Mouse (Mus musculus) lung, postnatal 0 days (tissue): ENCODE measurements around the gene Mef2c. TPM values are rescaled to one million over a fixed set of nuclear protein-coding genes. Genes with fewer than 3 reads are reported as not detected.

Experiments used
- ATAC-seq: fragments of 200-750 bp; cut with Nextera tagmentation; 2 replicates; pipeline ENCODE4 v1.8.0; 2017; ENCODE audit warnings: moderate library complexity
- DNase-seq: peaks from one replicate; pipeline ENCODE4 v3.0.0-alpha.2; 2016; ENCODE audit warnings: low spot score
- H3K27ac ChIP-seq: fragments of 300-500 bp; sonication (generic); 2 replicates; pipeline ENCODE4 v1.5.1; 2014; ENCODE audit warnings: antibody characterized with exemption, mild to moderate bottlenecking, low read length, mixed read lengths
- H3K27me3 ChIP-seq: fragments of 300-500 bp; sonication (generic); replicated peaks from 2 replicates; pipeline ENCODE4 v1.6.1; 2014; ENCODE audit warnings: low read length, mixed read lengths; ENCODE audit not compliant: insufficient read depth
- H3K36me3 ChIP-seq: fragments of 300-500 bp; sonication (generic); 2 replicates; pipeline ENCODE4 v1.6.1; 2014; ENCODE audit warnings: low read length, mixed read lengths; ENCODE audit not compliant: insufficient read depth
- H3K4me1 ChIP-seq: fragments of 300-500 bp; sonication (generic); 2 replicates; pipeline ENCODE4 v1.6.1; 2014; ENCODE audit warnings: antibody characterized with exemption, low read depth, low read length, mixed read lengths; ENCODE audit not compliant: insufficient read depth
- H3K4me2 ChIP-seq: fragments of 300-500 bp; sonication (generic); replicated peaks from 2 replicates; pipeline ENCODE4 v1.6.1; 2014; ENCODE audit warnings: low read depth, mild to moderate bottlenecking, low read length, moderate library complexity, mixed read lengths
- H3K4me3 ChIP-seq: fragments of 300-500 bp; sonication (generic); 2 replicates; pipeline ENCODE4 v1.5.1; 2014; ENCODE audit warnings: low read depth, low read length
- H3K9ac ChIP-seq: fragments of 300-500 bp; sonication (generic); replicated peaks from 2 replicates; pipeline ENCODE4 v1.6.1; 2014; ENCODE audit warnings: low read depth, mild to moderate bottlenecking
- H3K9me3 ChIP-seq: fragments of 300-500 bp; sonication (generic); 2 replicates; pipeline ENCODE4 v1.6.1; 2016; ENCODE audit warnings: low read length, mixed read lengths
- CTCF ChIP-seq: IDR thresholded peaks from 2 replicates; pipeline ENCODE4 v1.5.1; 2016; ENCODE audit warnings: antibody characterized with exemption, mild to moderate bottlenecking
- EP300 ChIP-seq: IDR thresholded peaks from 2 replicates; pipeline ENCODE4 v1.6.1; 2016; ENCODE audit warnings: antibody characterized with exemption, mild to moderate bottlenecking, control low read depth
- WGBS: fragments of 180-500 bp; shearing (Covaris S2); extraction: QIAGEN DNeasy Blood & Tissue Kit; methylation state at CpG from one replicate; pipeline ENCODE4 v1.1.7; 2014; 5-methylcytosine and 5-hydroxymethylcytosine counted together
- polyA plus RNA-seq: library from polyadenylated mRNA; unstranded; fragments of >200 nt; fragmentation: Nextera tagmentation; extraction: Ambion mirVana; gene quantifications from 2 replicates; pipeline ENCODE4 v1.2.1, GENCODE M21; 2015

The Mef2c gene
- polyA plus RNA-seq, 1 experiment from 2014 or later, result 35.3 TPM

DNA sequence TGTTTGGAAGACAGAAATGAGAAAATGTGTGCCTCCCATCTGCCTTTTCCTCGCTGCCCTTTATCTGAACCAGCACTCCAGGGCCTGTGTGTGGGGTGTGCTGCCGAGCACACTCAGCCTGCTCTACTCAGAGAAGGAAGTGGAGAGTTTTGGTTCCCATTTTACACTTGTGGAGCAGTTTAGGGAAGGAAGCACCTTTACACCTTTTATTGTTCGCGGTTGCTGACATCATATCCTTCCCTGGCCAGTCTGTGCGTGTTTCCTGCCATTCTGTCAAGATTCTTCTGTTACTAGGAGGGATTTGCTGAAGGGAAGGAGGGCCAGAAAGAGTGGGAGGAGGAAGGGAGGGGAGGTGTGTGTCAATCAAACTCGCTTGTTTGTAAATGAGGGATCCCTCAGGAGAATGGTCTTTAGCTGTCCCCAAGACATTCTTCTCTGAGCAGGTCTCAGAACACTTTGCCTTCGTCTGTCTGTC lies 68.2 kb downstream of the Mef2c start:
- 24% methylated on average over 7 of the region's 7 CpGs for WGBS

DNA sequence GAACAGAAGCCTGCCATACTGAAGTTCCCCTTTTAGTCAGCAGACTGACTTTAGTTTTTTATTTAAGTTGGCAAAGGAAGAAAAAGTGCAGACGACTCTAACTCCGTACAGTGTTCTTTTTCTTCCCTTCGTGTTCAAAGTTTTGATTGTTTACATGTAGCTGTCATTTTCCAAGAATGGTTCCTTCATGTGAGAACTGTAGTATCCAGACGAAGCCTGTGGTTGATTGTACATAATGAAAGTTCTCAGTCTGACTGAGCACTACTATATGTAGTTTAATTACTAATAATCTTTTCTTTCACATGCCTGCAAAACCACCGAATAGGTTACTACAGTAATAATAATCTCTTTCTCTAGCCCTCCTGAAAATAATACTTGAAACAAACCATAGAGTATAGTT lies 68.6 kb downstream of the Mef2c start:
- H3K4me3 ChIP-seq, result no peak overlapping the region
- peak overlapping the region; percentile 54 for H3K27ac ChIP-seq
- TF ChIP-seq CTCF, result no peak
- TF ChIP-seq EP300, result no peak
- WGBS, result 28% methylated on average over 5 of the region's 5 CpGs
- ATAC-seq (peak; percentile 46), DNase-seq (no peak)
- H3K4me1 ChIP-seq, result peaks cover 4% of the 10 kb centered on the region; the same call in 1 of the 2 replicates
- peak overlapping the region; percentile 23; the same call in 1 of the 2 replicates for H3K4me2 ChIP-seq
- no peak overlapping the region for H3K9ac ChIP-seq
- H3K27me3 ChIP-seq, result no peaks in the 10 kb centered on the region
- H3K36me3 ChIP-seq, result no peaks in the 10 kb centered on the region
- no peaks in the 10 kb centered on the region for H3K9me3 ChIP-seq

More for the DNA sequence above, 68.2 kb downstream of the Mef2c start:
- no peak overlapping the region for H3K4me3 ChIP-seq
- no peaks in the 10 kb centered on the region for H3K27me3 ChIP-seq
- H3K9ac ChIP-seq, result no peak overlapping the region
- peak; percentile 94 for ATAC-seq
- peak overlapping the region; percentile 23; the same call in 1 of the 2 replicates for H3K4me2 ChIP-seq
- peak; percentile 87 for DNase-seq
- H3K27ac ChIP-seq, result peak overlapping the region; percentile 54
- no peaks in the 10 kb centered on the region for H3K36me3 ChIP-seq
- H3K4me1 ChIP-seq, result peaks cover 4% of the 10 kb centered on the region; the same call in 1 of the 2 replicates
- no peaks in the 10 kb centered on the region for H3K9me3 ChIP-seq
- TF ChIP-seq EP300, result peak; percentile 94
- no peak for TF ChIP-seq CTCF

DNA sequence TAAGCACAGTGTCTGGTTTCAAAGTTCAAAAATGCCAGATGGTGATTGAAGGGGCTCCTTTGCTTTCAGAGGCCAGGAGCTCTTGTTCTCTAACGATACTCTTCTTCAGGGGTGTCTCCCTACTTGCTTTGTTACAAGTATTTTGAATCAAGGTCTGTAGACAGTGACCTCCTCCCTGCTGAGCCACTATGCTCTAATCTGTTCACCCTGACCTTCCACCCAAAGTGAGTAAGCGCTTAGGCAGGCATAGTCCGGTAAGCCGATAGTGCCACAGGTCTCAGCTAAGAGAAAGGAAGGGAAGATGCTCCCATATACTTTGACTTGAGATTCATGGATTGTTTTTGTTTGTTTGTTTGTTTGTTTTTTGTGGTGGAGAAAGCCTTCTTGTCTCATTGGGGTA lies 69.5 kb downstream of the Mef2c start:
- Histone ChIP-seq H3K4me3 (no peak overlapping the region), H3K9me3 (no peaks in the 10 kb centered on the region), H3K9ac (no peak overlapping the region), H3K27ac (peak overlapping the region; percentile 51), H3K36me3 (no peaks in the 10 kb centered on the region), H3K27me3 (no peaks in the 10 kb centered on the region), H3K4me1 (peaks cover 4% of the 10 kb centered on the region; the same call in 1 of the 2 replicates), H3K4me2 (no peak overlapping the region)
- ATAC-seq (no peak), DNase-seq (no peak)
- 60% methylated on average over 4 of the region's 4 CpGs for WGBS
- no peak for TF ChIP-seq EP300
- TF ChIP-seq CTCF, result no peak

DNA sequence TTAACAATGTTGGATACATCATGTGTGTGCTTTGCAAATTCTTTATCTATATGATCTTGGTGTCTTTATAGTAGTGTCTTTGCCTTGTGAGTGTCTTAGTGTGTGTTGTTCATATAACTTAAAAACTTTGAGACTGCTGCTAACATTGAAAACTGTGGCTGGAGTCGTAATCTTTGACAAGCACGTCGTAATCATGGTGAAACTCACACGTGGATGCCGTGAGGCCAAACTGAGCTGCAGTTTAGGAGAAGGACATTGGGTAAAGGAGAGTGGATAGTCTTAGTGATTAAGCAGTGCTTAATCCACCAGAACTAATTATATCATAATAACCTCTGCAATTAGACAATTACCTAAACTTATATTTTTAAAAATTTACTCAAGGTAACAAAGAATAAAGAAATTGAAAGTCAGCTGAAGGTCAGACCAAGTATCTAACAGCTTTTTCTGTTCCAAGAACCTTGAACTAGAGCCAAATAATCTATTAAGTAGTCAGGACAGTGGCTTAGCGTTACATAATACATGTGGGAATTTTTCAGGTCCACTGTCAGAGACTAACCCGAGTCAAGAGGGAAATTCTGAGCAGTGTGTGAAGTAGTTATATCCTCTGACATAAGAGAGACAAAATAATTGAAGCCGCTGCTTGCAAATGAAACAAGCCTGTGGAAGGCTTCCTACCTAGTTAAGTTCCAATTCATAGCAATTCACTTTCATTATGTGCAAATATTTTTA lies 70.2 kb downstream of the Mef2c start:
- Histone ChIP-seq H3K9me3 (no peaks in the 10 kb centered on the region), H3K4me1 (peaks cover 4% of the 10 kb centered on the region; the same call in 1 of the 2 replicates), H3K27me3 (no peaks in the 10 kb centered on the region), H3K4me2 (no peak overlapping the region), H3K36me3 (no peaks in the 10 kb centered on the region), H3K27ac (peak overlapping the region; percentile 51), H3K9ac (no peak overlapping the region), H3K4me3 (no peak overlapping the region)
- ATAC-seq (no peak), DNase-seq (peak; percentile 30)
- 41% methylated on average over 8 of the region's 8 CpGs for WGBS
- TF ChIP-seq CTCF (no peak), EP300 (no peak)

DNA sequence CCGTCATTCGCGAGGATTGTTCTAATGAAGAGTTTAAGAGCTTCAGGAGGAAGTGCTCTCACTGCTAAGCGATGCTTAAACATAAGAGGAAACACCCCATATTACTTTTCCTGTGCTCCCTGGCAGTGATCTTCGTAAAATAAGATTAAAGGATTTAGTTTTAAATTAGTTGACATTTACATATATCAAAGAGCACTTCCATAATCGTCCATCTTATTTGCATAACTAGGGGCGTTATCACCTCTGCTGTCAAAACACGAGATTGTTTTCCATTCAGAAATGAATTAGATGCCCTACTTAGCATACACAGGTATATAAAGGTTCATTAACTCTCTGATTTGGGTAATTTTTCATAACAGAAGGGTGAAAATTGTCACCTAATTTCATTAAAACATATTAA lies 71.0 kb downstream of the Mef2c start:
- peaks cover 4% of the 10 kb centered on the region for H3K4me1 ChIP-seq
- DNase-seq (peak; percentile 21), ATAC-seq (no peak)
- TF ChIP-seq CTCF (no peak), EP300 (no peak)
- no peak overlapping the region for H3K4me3 ChIP-seq
- no peaks in the 10 kb centered on the region for H3K9me3 ChIP-seq
- H3K27ac ChIP-seq, result no peak overlapping the region
- no peak overlapping the region for H3K9ac ChIP-seq
- H3K4me2 ChIP-seq, result no peak overlapping the region; the same call in 1 of the 2 replicates
- no peaks in the 10 kb centered on the region for H3K27me3 ChIP-seq
- no peaks in the 10 kb centered on the region for H3K36me3 ChIP-seq
- 52% methylated on average over 8 of the region's 8 CpGs for WGBS

DNA sequence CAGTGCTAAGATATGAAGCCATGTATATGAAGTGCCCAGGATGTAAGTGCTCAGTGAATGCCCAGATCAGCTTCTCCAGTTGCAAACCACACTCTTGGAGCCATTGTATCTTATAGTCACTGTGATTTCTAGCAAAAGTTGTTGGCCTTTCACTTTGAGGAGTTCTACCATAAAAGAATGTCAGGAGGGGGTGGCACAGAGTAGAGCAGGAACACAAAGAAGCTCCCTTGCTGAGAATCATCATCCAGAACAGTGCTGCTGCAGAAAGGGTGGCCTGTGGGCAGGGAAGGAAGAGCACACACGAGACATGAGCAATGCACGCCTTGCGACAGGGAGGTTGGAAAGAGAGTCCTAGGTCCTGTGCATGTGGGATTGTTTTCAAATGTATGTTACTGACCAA lies 75.6 kb downstream of the Mef2c start:
- Histone ChIP-seq H3K4me3 (no peak overlapping the region), H3K9me3 (no peaks in the 10 kb centered on the region), H3K36me3 (no peaks in the 10 kb centered on the region), H3K27me3 (no peaks in the 10 kb centered on the region), H3K4me1 (no peaks in the 10 kb centered on the region; the same call in 1 of the 2 replicates), H3K9ac (no peak overlapping the region), H3K4me2 (no peak overlapping the region), H3K27ac (no peak overlapping the region)
- ATAC-seq (no peak), DNase-seq (no peak)
- TF ChIP-seq CTCF (no peak), EP300 (no peak)
- WGBS, result 91% methylated on average over 3 of the region's 3 CpGs
